Mouse (Mus musculus) adrenal gland, postnatal 14 days (tissue): ENCODE data around the gene Lexm. TPM values are rescaled to one million over a fixed set of nuclear protein-coding genes. Genes with fewer than 3 reads are reported as not detected.
A peak's percentile ranks its signal among the peaks of the same experiment; 100 is the strongest.

Source experiments
- DNase-seq: peaks from one replicate; pipeline ENCODE4 v3.0.0; 2021; ENCODE audit warnings: mixed read lengths
- total RNA-seq: library from RNA; stranded (reverse); gene quantifications from 2 replicates; pipeline ENCODE4 v1.2.3, GENCODE M21; 2021

Gene Lexm
- total RNA-seq, 1 experiment from 2014 or later, result not detected

- DNase-seq, result no peak
Measured at GRCm38 (mm10) chr4:106581865-106582204, 35.2 kb downstream of the Lexm start.

- no peak for DNase-seq
Measured at GRCm38 (mm10) chr4:106581176-106581864, 35.7 kb downstream of the Lexm start.

- no peak for DNase-seq
Measured at GRCm38 (mm10) chr4:106577511-106577910, 39.5 kb downstream of the Lexm start.

GRCm38 (mm10) chr4:106575022-106575421 lies 42.0 kb downstream of the Lexm start:
- no peak for DNase-seq

- no peak for DNase-seq
Measured at GRCm38 (mm10) chr4:106571081-106571724, 45.8 kb downstream of the Lexm start.

GRCm38 (mm10) chr4:106569680-106570079 lies 47.4 kb downstream of the Lexm start:
- DNase-seq, result no peak

- no peak for DNase-seq
Measured at GRCm38 (mm10) chr4:106564161-106564560, 52.9 kb downstream of the Lexm start.

GRCm38 (mm10) chr4:106562837-106563790 lies 53.9 kb downstream of the Lexm start:
- no peak for DNase-seq

GRCm38 (mm10) chr4:106562006-106562405 lies 55.0 kb downstream of the Lexm start:
- no peak for DNase-seq

- DNase-seq, result peak; percentile 96
Measured at GRCm38 (mm10) chr4:106560846-106561781, 55.9 kb downstream of the Lexm start, which contains the start of gene Dhcr24. Gene Dhcr24 (plus strand): TSS chr4:106561038.

- DNase-seq, result no peak
Measured at GRCm38 (mm10) chr4:106560213-106560845, 56.7 kb downstream of the Lexm start.

- DNase-seq, result no peak
Measured at GRCm38 (mm10) chr4:106559343-106560212, 57.5 kb downstream of the Lexm start.

- DNase-seq, result no peak
Measured at GRCm38 (mm10) chr4:106557978-106558377, 59.1 kb downstream of the Lexm start.

GRCm38 (mm10) chr4:106557262-106557661 lies 59.8 kb downstream of the Lexm start:
- no peak for DNase-seq

GRCm38 (mm10) chr4:106550516-106551166 lies 66.4 kb downstream of the Lexm start:
- no peak for DNase-seq

- DNase-seq, result no peak
Measured at GRCm38 (mm10) chr4:106548113-106548512, 68.9 kb downstream of the Lexm start.

- no peak for DNase-seq
Measured at GRCm38 (mm10) chr4:106546896-106547295, 70.1 kb downstream of the Lexm start.

- no peak for DNase-seq
Measured at GRCm38 (mm10) chr4:106545817-106546373, 71.1 kb downstream of the Lexm start.

- DNase-seq, result no peak
Measured at GRCm38 (mm10) chr4:106542211-106542610, 74.8 kb downstream of the Lexm start.
